Mouse (Mus musculus) ES-E14 (cell line): Measurements from ENCODE around the gene Uri1.

ENCODE experiments used
- CHD2 ChIP-seq: IDR thresholded peaks from 2 replicates; pipeline ENCODE4 v1.6.1; 2014; ENCODE audit warnings: mild to moderate bottlenecking, low read depth, low read length, inconsistent platforms
- HCFC1 ChIP-seq: IDR thresholded peaks from 2 replicates; pipeline ENCODE4 v1.6.1; 2012; ENCODE audit warnings: low read length, inconsistent platforms, borderline replicate concordance; ENCODE audit not compliant: insufficient read depth
- ZNF384 ChIP-seq: IDR thresholded peaks from 2 replicates; pipeline ENCODE4 v1.6.1; 2012; ENCODE audit warnings: low read depth, low read length, inconsistent platforms

DNA sequence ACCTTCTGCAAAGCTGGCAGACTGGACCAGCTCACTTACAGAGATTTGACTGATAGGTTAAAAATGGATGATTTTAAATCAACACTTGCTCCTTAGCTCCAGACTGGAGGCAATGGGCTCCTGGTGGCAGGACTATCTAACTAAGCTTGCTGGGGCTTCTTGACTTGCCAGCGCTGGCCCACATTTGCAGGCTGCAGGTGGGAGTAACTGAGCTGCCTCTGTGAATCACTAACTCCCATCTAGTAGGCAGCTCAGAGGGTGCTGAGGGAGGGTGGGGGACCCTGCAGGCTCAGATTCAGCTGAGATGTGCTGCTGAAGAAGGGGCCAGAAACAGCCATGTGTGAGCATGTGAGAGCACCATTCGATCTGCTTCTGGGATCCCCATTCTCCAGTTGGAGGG is 32.6 kb upstream of the Uri1 start:
- TF ChIP-seq ZNF384 (no peak), CHD2 (no peak), HCFC1 (no peak)
